ENCODE assay signal across 7 mouse cellular contexts in the genomic region with DNA sequence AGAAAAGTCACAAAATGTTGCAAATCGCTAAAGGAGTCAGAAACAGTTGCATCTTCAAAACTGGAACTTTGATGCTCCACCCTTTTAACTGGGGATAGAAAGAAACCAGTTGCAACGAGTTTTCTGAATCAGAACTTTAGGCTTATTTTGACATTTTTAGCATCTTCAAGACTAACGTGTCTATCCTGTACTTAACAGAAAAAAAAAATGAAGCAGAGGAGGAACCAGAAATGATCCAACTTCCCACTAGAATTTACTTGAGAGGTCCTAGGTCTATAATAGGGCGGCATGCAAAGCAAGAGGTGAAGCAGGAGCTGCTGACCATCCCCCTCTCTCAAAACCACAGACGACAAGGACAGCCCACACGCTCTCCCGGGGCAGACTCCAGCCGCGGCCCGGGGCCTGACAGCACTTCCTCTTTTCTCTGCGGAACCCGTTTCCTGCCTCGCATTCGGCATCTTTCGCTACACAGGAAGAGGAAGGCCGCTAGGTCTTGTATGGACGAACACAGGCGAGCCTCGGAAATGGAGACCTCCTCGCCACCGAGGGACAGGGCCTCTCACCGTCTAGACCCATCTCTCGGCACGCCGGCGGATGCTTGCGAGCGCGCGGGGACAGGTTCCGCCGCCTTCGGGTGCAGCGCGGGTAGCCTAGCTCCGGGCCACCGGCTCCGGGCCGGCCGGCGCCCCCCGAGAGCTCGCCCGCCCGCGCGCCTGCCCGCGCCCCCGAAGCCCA. TPM values are rescaled to one million over a fixed set of nuclear protein-coding genes. Genes with fewer than 3 reads are reported as not detected.
A peak's percentile ranks its signal among the peaks of the same experiment; 100 is the strongest.
DNase-seq lines count a peak whose midpoint lies in the region; ATAC-seq lines count a peak whose summit lies in the region.

No protein-coding gene starts in this region.

- under 1% methylated on average over 48 of the region's 50 CpGs for WGBS in intestine, embryonic 14.5 days

- peaks cover 14% of the 10 kb centered on the region for H3K4me1 ChIP-seq in intestine, embryonic 14.5 days (replicated peaks; ENCODE audit: control insufficient read depth, insufficient read depth, low read length)

- H3K36me3 ChIP-seq in intestine, embryonic 14.5 days (ENCODE audit: control insufficient read depth, insufficient read depth, low read length): peaks cover 8% of the 10 kb centered on the region; the same call in 1 of the 2 replicates

- H3K27ac ChIP-seq in intestine, embryonic 14.5 days (ENCODE audit: low read depth): peak overlapping the region; percentile 91

- peak overlapping the region; percentile 87 for H3K4me3 ChIP-seq in intestine, embryonic 14.5 days (ENCODE audit: low read depth, low read length)

- H3K9ac ChIP-seq in intestine, embryonic 14.5 days (ENCODE audit: low read length): peak overlapping the region; percentile 87

- no peaks in the 10 kb centered on the region for H3K9me3 ChIP-seq in intestine, embryonic 14.5 days (ENCODE audit: control insufficient read depth, low read length)

- DNase-seq in adrenal gland, adult 8-10 months: peak; percentile 81
- peak; percentile 88 for DNase-seq in embryo, embryonic 11 days
- peak; percentile 69 to 74 for DNase-seq in gastrocnemius, postnatal 36 days
- DNase-seq in intestine, embryonic 14.5 days (ENCODE audit: low spot score): peak; percentile 92
- DNase-seq in left cerebral cortex, postnatal 14 days (ENCODE audit: low spot score in 2 of 2): peak; percentile 72 to 76
- DNase-seq in right cerebral cortex, postnatal 36 days (ENCODE audit: low spot score in 2 of 2): peak; percentile 57 to 67

- ATAC-seq in intestine, embryonic 14.5 days (replicated peaks; ENCODE audit: low FRiP score, low TSS enrichment, low read depth): peak; percentile 69
- peak; percentile 73 for ATAC-seq in megakaryocyte-erythroid progenitor cell, adult 5-6 weeks (replicated peaks; ENCODE audit: low FRiP score, low TSS enrichment, poor library complexity, severe bottlenecking)

- no peaks in the 10 kb centered on the region for H3K27me3 ChIP-seq in intestine, embryonic 14.5 days (replicated peaks; ENCODE audit: control insufficient read depth, insufficient read depth, low read length)

- H3K4me2 ChIP-seq in intestine, embryonic 14.5 days (ENCODE audit: low read length): peak overlapping the region; percentile 67

- intact Hi-C loops in gastrocnemius, postnatal 36 days (cut with DNase I): loop anchor here (5.0 kb wide), 1 partner anchor 630 kb away; a partner anchor contains a TSS
- intact Hi-C loops in left cerebral cortex, postnatal 14 days (cut with DNase I): no loop called here

RNA-seq across cellular contexts. Expression of a gene that starts 0.5 kb away (rescaled TPM):
- 100 to 1,000 TPM; 136 to 161 (median 154) TPM for total RNA-seq in adrenal gland, adult 8-10 months (2022)
- total RNA-seq in gastrocnemius, postnatal 36 days (2021): 10 to 100 TPM; 31.1 to 34.0 TPM
- 66.5 and 68.4 TPM in 2 replicates for polyA plus RNA-seq in intestine, embryonic 14.5 days (2014; fragmentation: Nextera tagmentation; extraction: Ambion mirVana)
- total RNA-seq in left cerebral cortex, postnatal 14 days (2021): 100 to 1,000 TPM; 293 to 298 TPM
- 87.7 and 120 TPM in 2 replicates for total RNA-seq in megakaryocyte-erythroid progenitor cell, adult 5-6 weeks (2014; fragmentation: Nextera tagmentation)
- total RNA-seq in megakaryocyte-erythroid progenitor cell, adult 5-6 weeks (2017): 176 and 182 TPM in 2 replicates

Comparison
In these comparisons a context has a peak if more than half of its experiments do, and no peak if none do; other contexts are left out.
1. Peak in every context shown above with its lines: DNase-seq, ATAC-seq, H3K4me3 ChIP-seq and H3K27ac ChIP-seq.